Mouse (Mus musculus): ENCODE results near the gene Nin.

DNA sequence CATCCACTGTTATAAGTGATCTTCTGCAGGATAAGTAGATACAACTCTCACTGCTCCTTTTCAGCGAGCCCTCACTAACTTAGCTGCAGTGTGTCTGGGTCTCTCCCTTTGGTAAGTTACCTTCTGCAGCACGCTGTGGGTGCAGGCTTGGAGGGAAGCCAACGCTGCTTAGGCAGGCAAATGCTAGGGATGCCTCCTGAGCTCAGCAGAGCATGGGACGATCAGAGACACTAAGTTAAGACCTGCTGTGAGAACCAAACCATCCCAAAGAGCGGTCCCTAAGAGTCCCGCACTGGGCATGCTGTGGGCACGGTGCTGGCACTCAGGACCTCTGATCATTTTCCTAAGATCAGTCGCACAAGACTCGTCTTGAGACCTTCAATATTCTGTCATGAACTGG is 45.7 kb downstream of the Nin start:
- TF ChIP-seq NELFE (IDR thresholded peaks at IDR 0.05; ENCODE audit: low read depth, low read length) (no peak), ZC3H11A (IDR thresholded peaks at IDR 0.05; ENCODE audit: low read depth, low read length) (no peak), CTCF (conservative IDR thresholded peaks at IDR 0.05 in 1 of 2, IDR thresholded peaks at IDR 0.05 in 1 of 2; ENCODE audit: low read depth in 2 of 2, low read length in 2 of 2) (no peak), POLR2A (IDR thresholded peaks at IDR 0.05; ENCODE audit: low read depth, low read length) (no peak), CHD2 (IDR thresholded peaks at IDR 0.05; ENCODE audit: low read length) (no peak), IRF4 (IDR thresholded peaks at IDR 0.05; ENCODE audit: low read depth, low read length) (no peak), E2F4 (IDR thresholded peaks at IDR 0.05; ENCODE audit: insufficient replicate concordance, low read depth, low read length) (no peak), POLR2AphosphoS2 (IDR thresholded peaks at IDR 0.05; ENCODE audit: low read depth, low read length) (no peak), CHD1 (IDR thresholded peaks at IDR 0.05; ENCODE audit: low read depth, low read length) (no peak), USF1 (IDR thresholded peaks at IDR 0.05; ENCODE audit: low read depth, low read length) (no peak), MAZ (IDR thresholded peaks at IDR 0.05; ENCODE audit: low read depth, low read length) (no peak), UBTF (IDR thresholded peaks at IDR 0.05; ENCODE audit: low read depth, low read length) (no peak)

Measured in CH12.LX (cell line).